Mouse (Mus musculus): ENCODE results near the gene Col18a1. TPM values are rescaled to one million over a fixed set of nuclear protein-coding genes. Genes with fewer than 3 reads are reported as not detected.

Gene Col18a1
- polyA plus RNA-seq, 1 experiment from 2014 or later, result 40.4 TPM

- WGBS, result 1% methylated on average over 40 of the region's 40 CpGs
- DNase-seq (ENCODE audit: low spot score) (peak; percentile 78), ATAC-seq (ENCODE audit: low FRiP score) (peak; percentile 63)
- H3K4me1 ChIP-seq (replicated peaks; ENCODE audit: control insufficient read depth, insufficient read depth, low read length), result 0 out of 2 replicates have a peak, but pooled peaks cover 6% of the 10 kb centered on the region
- peak overlapping the region; percentile 63 for H3K9ac ChIP-seq (ENCODE audit: low read depth, low read length)
- peak overlapping the region; percentile 85 for H3K27ac ChIP-seq (ENCODE audit: low read depth, low read length)
- peak overlapping the region; percentile 56 for H3K4me3 ChIP-seq (ENCODE audit: low read depth, low read length)
- H3K27me3 ChIP-seq (ENCODE audit: control insufficient read depth, insufficient read depth, low read length), result no peaks in the 10 kb centered on the region
- no peaks in the 10 kb centered on the region for H3K9me3 ChIP-seq (ENCODE audit: control insufficient read depth, low read length)
- no peaks in the 10 kb centered on the region for H3K36me3 ChIP-seq (ENCODE audit: control insufficient read depth, insufficient read depth, low read length)
- H3K4me2 ChIP-seq (replicated peaks; ENCODE audit: low read depth, low read length), result peak overlapping the region; percentile 94
These were observed 916 bp downstream of the Col18a1 start for GRCm38 (mm10) chr10:77165318-77165945.

- Histone ChIP-seq H3K4me2 (replicated peaks; ENCODE audit: low read depth, low read length) (peak overlapping the region; percentile 94), H3K27ac (ENCODE audit: low read depth, low read length) (peak overlapping the region; percentile 36; the same call in 1 of the 2 replicates), H3K4me3 (ENCODE audit: low read depth, low read length) (peak overlapping the region; percentile 10; the same call in 1 of the 2 replicates), H3K9ac (ENCODE audit: low read depth, low read length) (peak overlapping the region; percentile 63; the same call in 1 of the 2 replicates), H3K36me3 (ENCODE audit: control insufficient read depth, insufficient read depth, low read length) (no peaks in the 10 kb centered on the region), H3K4me1 (replicated peaks; ENCODE audit: control insufficient read depth, insufficient read depth, low read length) (0 out of 2 replicates have a peak, but pooled peaks cover 6% of the 10 kb centered on the region), H3K9me3 (ENCODE audit: control insufficient read depth, low read length) (no peaks in the 10 kb centered on the region), H3K27me3 (ENCODE audit: control insufficient read depth, insufficient read depth, low read length) (no peaks in the 10 kb centered on the region)
- ATAC-seq (ENCODE audit: low FRiP score) (peak; percentile 68), DNase-seq (ENCODE audit: low spot score) (peak; percentile 70)
- 0% methylated on average over 8 of the region's 9 CpGs for WGBS
These were observed 1.8 kb downstream of the Col18a1 start for GRCm38 (mm10) chr10:77164437-77165052.

DNA sequence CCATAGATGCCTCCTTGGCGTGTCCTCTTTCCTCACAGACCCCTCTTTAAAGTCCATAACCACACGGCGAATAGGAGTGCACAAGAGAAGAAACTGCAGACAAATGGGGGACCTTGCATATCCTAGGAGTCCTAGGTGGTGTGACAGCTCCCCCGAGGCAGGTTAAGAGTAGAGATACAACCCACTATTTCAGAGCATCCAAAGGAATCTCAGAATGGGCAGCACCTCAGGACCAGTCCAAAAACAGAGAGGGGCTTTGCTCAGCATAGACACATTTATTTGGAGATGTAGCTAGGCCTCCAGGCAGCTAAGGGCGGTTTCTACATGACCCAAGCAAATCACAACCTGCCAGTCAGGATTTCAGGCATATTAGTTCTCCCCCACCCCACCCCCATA, 2.3 kb downstream of the Col18a1 start:
- Histone ChIP-seq H3K9ac (ENCODE audit: low read depth, low read length) (no peak overlapping the region), H3K27ac (ENCODE audit: low read depth, low read length) (peak overlapping the region; percentile 36; the same call in 1 of the 2 replicates), H3K4me2 (replicated peaks; ENCODE audit: low read depth, low read length) (peak overlapping the region; percentile 94), H3K9me3 (ENCODE audit: control insufficient read depth, low read length) (no peaks in the 10 kb centered on the region), H3K4me3 (ENCODE audit: low read depth, low read length) (peak overlapping the region; percentile 16), H3K36me3 (ENCODE audit: control insufficient read depth, insufficient read depth, low read length) (no peaks in the 10 kb centered on the region), H3K27me3 (ENCODE audit: control insufficient read depth, insufficient read depth, low read length) (no peaks in the 10 kb centered on the region), H3K4me1 (replicated peaks; ENCODE audit: control insufficient read depth, insufficient read depth, low read length) (0 out of 2 replicates have a peak, but pooled peaks cover 6% of the 10 kb centered on the region)
- no peak for ATAC-seq (ENCODE audit: low FRiP score)
- WGBS, result 15% methylated on average over 5 of the region's 5 CpGs
- DNase-seq (ENCODE audit: low spot score), result no peak

- H3K9ac ChIP-seq (ENCODE audit: low read depth, low read length), result no peak overlapping the region
- DNase-seq (ENCODE audit: low spot score), result no peak
- H3K27me3 ChIP-seq (ENCODE audit: control insufficient read depth, insufficient read depth, low read length), result no peaks in the 10 kb centered on the region
- WGBS, result 38% methylated on average over 4 of the region's 4 CpGs
- no peaks in the 10 kb centered on the region for H3K9me3 ChIP-seq (ENCODE audit: control insufficient read depth, low read length)
- peak overlapping the region; percentile 94 for H3K4me2 ChIP-seq (replicated peaks; ENCODE audit: low read depth, low read length)
- H3K27ac ChIP-seq (ENCODE audit: low read depth, low read length), result no peak overlapping the region
- H3K4me1 ChIP-seq (replicated peaks; ENCODE audit: control insufficient read depth, insufficient read depth, low read length), result 0 out of 2 replicates have a peak, but pooled peaks cover 6% of the 10 kb centered on the region
- no peaks in the 10 kb centered on the region for H3K36me3 ChIP-seq (ENCODE audit: control insufficient read depth, insufficient read depth, low read length)
- H3K4me3 ChIP-seq (ENCODE audit: low read depth, low read length), result no peak overlapping the region
- ATAC-seq (ENCODE audit: low FRiP score), result no peak
These were observed 2.9 kb downstream of the Col18a1 start for GRCm38 (mm10) chr10:77163392-77163977.

DNA sequence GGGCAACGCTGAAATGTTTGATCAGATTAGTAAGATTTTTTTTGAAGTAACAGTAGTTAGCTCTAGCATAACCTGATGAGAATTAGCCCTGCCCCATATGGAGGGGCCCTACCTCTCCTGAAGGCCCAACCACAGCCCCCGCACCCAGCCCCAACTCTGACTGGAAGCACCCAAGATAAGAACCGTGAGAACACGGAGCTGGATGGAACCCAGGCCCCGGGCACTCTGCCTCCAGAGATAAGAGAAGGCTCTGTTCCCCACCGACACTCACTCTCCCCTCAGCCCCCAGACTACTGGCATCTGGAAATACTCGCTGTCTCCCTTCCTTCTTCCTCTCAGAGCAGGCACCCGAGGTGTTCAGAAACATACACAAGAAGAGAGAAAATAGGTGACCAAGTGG, 6.8 kb downstream of the Col18a1 start:
- WGBS, result 78% methylated on average over 7 of the region's 8 CpGs
- H3K27ac ChIP-seq (ENCODE audit: low read depth, low read length), result no peak overlapping the region
- ATAC-seq (ENCODE audit: low FRiP score), result no peak
- DNase-seq (ENCODE audit: low spot score), result no peak
- H3K4me1 ChIP-seq (replicated peaks; ENCODE audit: control insufficient read depth, insufficient read depth, low read length), result peaks cover 8% of the 10 kb centered on the region
- no peaks in the 10 kb centered on the region for H3K36me3 ChIP-seq (ENCODE audit: control insufficient read depth, insufficient read depth, low read length)
- H3K27me3 ChIP-seq (ENCODE audit: control insufficient read depth, insufficient read depth, low read length), result no peaks in the 10 kb centered on the region
- H3K4me2 ChIP-seq (replicated peaks; ENCODE audit: low read depth, low read length), result no peak overlapping the region
- no peak overlapping the region for H3K9ac ChIP-seq (ENCODE audit: low read depth, low read length)
- no peaks in the 10 kb centered on the region for H3K9me3 ChIP-seq (ENCODE audit: control insufficient read depth, low read length)
- H3K4me3 ChIP-seq (ENCODE audit: low read depth, low read length), result no peak overlapping the region

DNA sequence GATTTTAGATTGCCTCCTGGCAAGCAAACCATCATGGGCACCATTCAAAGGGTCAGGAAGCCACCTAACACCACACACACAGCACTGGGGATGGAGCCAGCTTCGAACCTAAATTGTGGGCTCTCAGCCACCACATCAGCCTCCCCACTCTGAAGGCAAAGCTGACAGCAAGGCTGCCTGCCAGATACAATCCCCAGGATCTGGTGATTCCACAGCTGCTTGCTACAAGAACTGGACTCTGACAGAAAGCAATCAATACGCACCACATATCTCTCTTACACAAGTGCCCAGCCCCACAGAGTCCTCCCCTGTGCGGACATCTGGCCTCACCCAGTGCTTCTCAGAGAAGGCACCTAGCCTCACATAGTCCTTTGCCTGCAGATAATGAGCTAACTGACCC, 7.4 kb downstream of the Col18a1 start:
- Histone ChIP-seq H3K9ac (ENCODE audit: low read depth, low read length) (no peak overlapping the region), H3K4me3 (ENCODE audit: low read depth, low read length) (no peak overlapping the region), H3K4me1 (replicated peaks; ENCODE audit: control insufficient read depth, insufficient read depth, low read length) (peaks cover 5% of the 10 kb centered on the region), H3K9me3 (ENCODE audit: control insufficient read depth, low read length) (no peaks in the 10 kb centered on the region), H3K27me3 (ENCODE audit: control insufficient read depth, insufficient read depth, low read length) (no peaks in the 10 kb centered on the region), H3K36me3 (ENCODE audit: control insufficient read depth, insufficient read depth, low read length) (no peaks in the 10 kb centered on the region), H3K27ac (ENCODE audit: low read depth, low read length) (no peak overlapping the region), H3K4me2 (replicated peaks; ENCODE audit: low read depth, low read length) (no peak overlapping the region)
- WGBS, result 72% methylated on average over 3 of the region's 3 CpGs
- no peak for DNase-seq (ENCODE audit: low spot score)
- ATAC-seq (ENCODE audit: low FRiP score), result no peak

DNA sequence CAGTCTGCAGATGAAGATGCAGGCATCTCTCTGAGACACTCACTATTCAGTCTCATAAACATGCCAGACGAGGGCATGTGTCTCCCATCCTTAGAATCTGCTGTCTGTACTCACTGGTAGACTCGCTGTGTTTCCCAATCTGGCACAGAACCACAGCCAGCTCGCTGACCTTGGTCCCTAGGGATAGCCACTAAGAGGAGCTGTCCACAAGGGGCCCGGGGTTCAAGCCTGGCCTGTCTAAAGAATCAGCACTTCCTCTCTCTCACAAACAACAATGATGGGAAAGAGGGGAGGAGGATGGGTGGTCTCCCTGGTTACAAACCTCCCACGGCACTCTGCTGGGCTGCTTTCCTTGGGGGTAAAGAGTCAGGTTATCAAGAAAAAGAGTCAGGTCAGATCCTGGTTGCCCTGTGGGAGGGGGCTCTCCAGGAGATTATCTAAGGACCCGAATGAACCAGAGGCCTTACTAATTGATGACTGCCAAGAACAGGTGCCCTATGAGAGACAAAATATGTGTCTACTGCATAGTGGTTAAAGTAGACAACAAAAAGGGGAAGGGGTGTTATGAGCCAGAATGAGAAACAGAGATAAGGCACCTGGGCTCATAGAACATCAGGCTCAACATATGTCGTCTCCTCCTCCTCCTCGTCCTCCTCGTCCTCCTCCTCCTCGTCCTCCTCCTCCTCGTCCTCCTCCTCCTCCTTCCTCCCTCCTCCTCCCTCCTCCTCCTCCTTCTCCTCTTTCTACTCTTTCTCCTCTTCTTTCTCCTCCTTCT, 8.9 kb downstream of the Col18a1 start:
- Histone ChIP-seq H3K4me3 (ENCODE audit: low read depth, low read length) (no peak overlapping the region), H3K4me1 (replicated peaks; ENCODE audit: control insufficient read depth, insufficient read depth, low read length) (peaks cover 5% of the 10 kb centered on the region), H3K27ac (ENCODE audit: low read depth, low read length) (no peak overlapping the region), H3K4me2 (replicated peaks; ENCODE audit: low read depth, low read length) (no peak overlapping the region), H3K27me3 (ENCODE audit: control insufficient read depth, insufficient read depth, low read length) (no peaks in the 10 kb centered on the region), H3K36me3 (ENCODE audit: control insufficient read depth, insufficient read depth, low read length) (no peaks in the 10 kb centered on the region), H3K9me3 (ENCODE audit: control insufficient read depth, low read length) (no peaks in the 10 kb centered on the region), H3K9ac (ENCODE audit: low read depth, low read length) (no peak overlapping the region)
- no peak; the same call in 1 of the 2 replicates for ATAC-seq (ENCODE audit: low FRiP score)
- DNase-seq (ENCODE audit: low spot score), result peak; percentile 30
- 33% methylated on average over 11 of the region's 11 CpGs for WGBS

GRCm38 (mm10) chr10:77152178-77152621, 14.1 kb downstream of the Col18a1 start:
- no peaks in the 10 kb centered on the region for H3K27me3 ChIP-seq (ENCODE audit: control insufficient read depth, insufficient read depth, low read length)
- DNase-seq (ENCODE audit: low spot score) (peak; percentile 78), ATAC-seq (ENCODE audit: low FRiP score) (peak; percentile 85)
- WGBS, result 9% methylated on average over 2 of the region's 2 CpGs
- H3K4me2 ChIP-seq (replicated peaks; ENCODE audit: low read depth, low read length), result no peak overlapping the region
- no peak overlapping the region for H3K9ac ChIP-seq (ENCODE audit: low read depth, low read length)
- peaks cover 15% of the 10 kb centered on the region for H3K4me1 ChIP-seq (replicated peaks; ENCODE audit: control insufficient read depth, insufficient read depth, low read length)
- peak overlapping the region; percentile 18; the same call in 1 of the 2 replicates for H3K27ac ChIP-seq (ENCODE audit: low read depth, low read length)
- H3K4me3 ChIP-seq (ENCODE audit: low read depth, low read length), result no peak overlapping the region
- no peaks in the 10 kb centered on the region for H3K36me3 ChIP-seq (ENCODE audit: control insufficient read depth, insufficient read depth, low read length)
- H3K9me3 ChIP-seq (ENCODE audit: control insufficient read depth, low read length), result no peaks in the 10 kb centered on the region

All from hindbrain, embryonic 11.5 days (tissue).